Mouse (Mus musculus) embryonic facial prominence, embryonic 12.5 days (tissue): ENCODE results near the gene Tmem91. TPM values are rescaled to one million over a fixed set of nuclear protein-coding genes. Genes with fewer than 3 reads are reported as not detected.

Experiments
- ATAC-seq: fragments of 200-750 bp; cut with Nextera tagmentation; 2 replicates; pipeline ENCODE4 v1.8.0; 2017; ENCODE audit not compliant: insufficient number of reproducible peaks, insufficient read depth, low FRiP score, low TSS enrichment
- H3K27ac ChIP-seq: fragments of 300-500 bp; sonication (generic); 2 replicates; pipeline ENCODE4 v1.5.1; 2016; ENCODE audit warnings: mild to moderate bottlenecking
- H3K27me3 ChIP-seq: fragments of 300-500 bp; sonication (generic); 2 replicates; pipeline ENCODE4 v1.6.1; 2016; ENCODE audit warnings: mild to moderate bottlenecking, moderate library complexity
- H3K36me3 ChIP-seq: fragments of 300-500 bp; sonication (generic); 2 replicates; pipeline ENCODE4 v1.6.1; 2016; ENCODE audit warnings: mild to moderate bottlenecking
- H3K4me1 ChIP-seq: fragments of 300-500 bp; sonication (generic); 2 replicates; pipeline ENCODE4 v1.6.1; 2016
- H3K4me2 ChIP-seq: fragments of 300-500 bp; sonication (generic); replicated peaks from 2 replicates; pipeline ENCODE4 v1.6.1; 2016; ENCODE audit warnings: mild to moderate bottlenecking, moderate library complexity
- H3K4me3 ChIP-seq: fragments of 300-500 bp; sonication (generic); 2 replicates; pipeline ENCODE4 v1.5.1; 2016; ENCODE audit warnings: mild to moderate bottlenecking
- H3K9ac ChIP-seq: fragments of 300-500 bp; sonication (generic); 2 replicates; pipeline ENCODE4 v1.6.1; 2016; ENCODE audit warnings: mild to moderate bottlenecking, moderate library complexity
- H3K9me3 ChIP-seq: fragments of 300-500 bp; sonication (generic); 2 replicates; pipeline ENCODE4 v1.6.1; 2016; ENCODE audit warnings: mild to moderate bottlenecking, moderate library complexity
- WGBS: fragments of 180-500 bp; shearing (Covaris S2); methylation state at CpG from one replicate; pipeline ENCODE4 v1.1.7; 2016; 5-methylcytosine and 5-hydroxymethylcytosine counted together
- polyA plus RNA-seq: library from polyadenylated mRNA; unstranded; fragments of >200 nt; fragmentation: Nextera tagmentation; extraction: Ambion mirVana; gene quantifications from 2 replicates; pipeline ENCODE4 v1.2.1, GENCODE M21; 2016

Tmem91 gene
- polyA plus RNA-seq, 1 experiment from 2014 or later = 3.7 TPM

DNA sequence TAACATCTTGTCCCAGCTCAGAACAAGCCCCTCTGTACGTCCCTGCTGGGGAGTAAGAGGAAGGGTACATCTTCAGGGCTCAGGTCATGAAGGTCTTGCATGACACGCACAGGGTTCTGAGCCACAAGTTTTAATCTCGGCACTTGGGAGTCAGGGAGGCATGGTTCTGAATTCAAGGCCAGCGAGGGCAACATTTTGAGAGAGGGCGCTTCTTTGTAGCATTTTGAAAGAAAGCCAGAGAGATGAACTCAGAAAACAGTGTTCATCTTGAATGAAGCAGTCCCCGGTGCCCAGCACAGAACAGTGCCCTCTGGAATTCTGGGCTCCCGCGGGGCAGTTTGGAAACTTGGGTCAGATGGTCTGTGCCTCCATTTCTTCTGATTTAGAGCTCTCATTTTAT is 8.6 kb downstream of the Tmem91 start:
- WGBS = 91% methylated on average over 8 of the region's 8 CpGs
- H3K4me2 ChIP-seq = no peak overlapping the region
- H3K9me3 ChIP-seq = no peaks in the 10 kb centered on the region
- peaks cover 57% of the 10 kb centered on the region for H3K36me3 ChIP-seq
- no peaks in the 10 kb centered on the region for H3K27me3 ChIP-seq
- ATAC-seq = no peak
- H3K4me3 ChIP-seq = no peak overlapping the region
- H3K27ac ChIP-seq = no peak overlapping the region
- H3K4me1 ChIP-seq = no peaks in the 10 kb centered on the region
- no peak overlapping the region for H3K9ac ChIP-seq

DNA sequence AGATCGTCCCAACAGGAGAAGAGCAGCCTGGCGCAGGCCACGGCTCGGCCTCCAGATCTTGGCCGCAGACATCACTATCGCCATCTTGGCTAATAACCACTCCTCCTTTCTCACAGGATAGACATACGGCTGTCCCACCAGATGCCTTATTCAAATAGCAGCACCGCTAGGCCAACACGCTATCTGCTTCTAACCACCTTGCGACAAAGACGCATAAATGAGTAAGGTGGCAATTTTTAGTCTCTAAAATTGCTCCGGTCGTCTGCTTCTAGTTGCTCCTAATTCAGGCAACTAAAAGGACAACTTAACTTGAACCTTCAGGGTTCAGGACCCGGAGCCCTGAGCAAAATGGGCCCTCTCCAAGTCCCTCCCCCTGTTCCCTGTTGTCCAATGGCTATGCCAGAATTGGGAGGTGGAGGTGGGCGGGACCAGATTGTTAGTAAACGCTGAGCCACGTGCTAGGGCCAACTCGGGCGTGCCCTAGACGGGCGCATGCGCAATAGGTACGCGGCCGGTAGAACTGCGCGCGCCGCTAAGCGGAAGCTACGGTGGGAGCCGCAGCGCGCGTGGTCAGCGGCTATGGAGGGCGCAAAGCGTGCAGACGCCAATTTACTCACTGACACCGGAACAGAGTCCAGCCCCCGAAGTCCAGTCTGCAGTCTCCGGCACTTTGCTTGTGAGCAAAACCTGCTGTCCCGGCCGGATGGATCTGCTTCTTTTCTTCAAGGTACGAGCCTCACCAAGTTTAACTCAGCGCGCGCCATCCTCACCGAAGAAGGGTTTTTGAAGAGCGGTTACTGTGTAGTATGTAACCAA is 16.1 kb downstream of the Tmem91 start, which contains the start of the genes Bckdha and Exosc5:
Gene Bckdha, minus strand, starts transcription at position 325 of the 816 bp plus-strand sequence.
Gene Exosc5, plus strand, starts transcription at position 508 of the 816 bp plus-strand sequence.
- Histone ChIP-seq H3K27ac (0 out of 2 replicates have a peak within 1 kb of the TSS, but pooled peaks have one; percentile 12), H3K4me3 (peak within 1 kb of the TSS; percentile 59), H3K4me2 (peak within 1 kb of the TSS; percentile 81), H3K9ac (peak within 1 kb of the TSS; percentile 65), H3K36me3 (peaks cover 12% of the 10 kb centered on the region), H3K27me3 (no peaks in the 10 kb centered on the region), H3K4me1 (peaks cover 24% of the 10 kb centered on the region), H3K9me3 (no peaks in the 10 kb centered on the region)
- WGBS = under 1% methylated on average over 50 of the region's 50 CpGs
- peak; percentile 96 for ATAC-seq

DNA sequence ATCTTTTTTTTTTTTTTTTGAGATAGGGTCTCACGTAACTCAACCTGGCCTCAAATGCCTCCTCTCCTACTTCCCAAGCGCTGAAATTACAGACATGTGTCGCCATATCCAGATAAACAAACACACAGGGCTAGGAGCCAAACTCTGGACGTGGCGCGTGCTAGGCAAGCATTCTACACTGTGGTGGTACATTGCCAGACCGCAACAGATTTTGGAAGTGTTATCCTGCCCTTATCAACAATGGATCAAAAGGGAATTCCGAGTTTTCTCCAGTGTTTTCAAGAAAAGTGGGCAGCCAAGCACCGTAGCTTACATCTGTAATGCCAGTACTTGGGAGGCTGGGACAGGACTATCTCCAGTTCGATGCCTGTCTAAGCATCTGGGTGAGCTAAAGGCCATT is 17.2 kb downstream of the Tmem91 start:
- Histone ChIP-seq H3K9me3 (no peaks in the 10 kb centered on the region), H3K4me3 (peak overlapping the region; percentile 59), H3K36me3 (peaks cover 4% of the 10 kb centered on the region; the same call in 1 of the 2 replicates), H3K9ac (peak overlapping the region; percentile 65), H3K27me3 (no peaks in the 10 kb centered on the region), H3K4me1 (peaks cover 24% of the 10 kb centered on the region), H3K4me2 (peak overlapping the region; percentile 81), H3K27ac (no peak overlapping the region)
- 37% methylated on average over 10 of the region's 10 CpGs for WGBS
- no peak for ATAC-seq

DNA sequence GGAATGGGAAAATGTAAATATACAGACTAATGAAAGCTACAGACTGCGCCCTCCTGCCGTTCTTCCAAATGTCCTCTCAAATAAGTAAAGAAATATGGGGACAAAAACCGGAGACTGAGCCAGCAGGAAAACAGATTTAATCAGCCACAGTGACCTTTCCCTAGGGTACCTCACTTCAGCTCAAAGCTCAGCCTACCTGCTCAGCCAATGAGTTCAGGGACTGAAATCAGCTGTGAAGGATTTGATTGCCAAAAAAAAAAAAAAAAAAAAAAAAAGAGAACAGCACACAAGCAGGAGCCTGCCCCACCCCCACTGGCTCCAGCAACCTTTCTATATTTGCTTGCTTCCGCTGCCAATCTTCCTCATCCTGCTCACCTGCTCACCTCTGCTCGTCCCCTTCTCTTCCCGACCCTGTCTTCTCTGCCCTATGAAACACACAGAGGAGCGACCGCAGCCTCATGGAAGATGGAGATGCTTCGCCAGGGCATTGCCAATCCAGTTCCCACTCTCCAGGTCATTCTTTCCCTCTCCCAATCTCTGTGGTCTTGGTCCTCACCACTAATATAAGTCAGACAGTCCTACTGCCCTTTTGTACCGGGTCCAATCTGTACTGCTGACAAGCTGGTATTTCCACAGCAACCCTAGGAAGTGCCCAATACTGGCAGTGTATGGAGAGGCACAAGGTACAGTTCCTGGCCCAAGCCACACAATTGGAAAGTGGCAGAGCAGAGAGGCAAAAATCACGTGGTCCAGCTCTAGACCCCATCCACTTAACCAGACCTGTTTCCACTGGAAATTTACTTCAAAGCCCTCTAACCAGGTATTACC is 19.2 kb downstream of the Tmem91 start:
- no peak overlapping the region for H3K4me3 ChIP-seq
- H3K4me1 ChIP-seq = peaks cover 24% of the 10 kb centered on the region
- no peaks in the 10 kb centered on the region for H3K36me3 ChIP-seq
- no peak overlapping the region for H3K27ac ChIP-seq
- 72% methylated on average over 11 of the region's 11 CpGs for WGBS
- no peaks in the 10 kb centered on the region for H3K27me3 ChIP-seq
- H3K4me2 ChIP-seq = no peak overlapping the region
- no peak for ATAC-seq
- H3K9ac ChIP-seq = no peak overlapping the region
- no peaks in the 10 kb centered on the region for H3K9me3 ChIP-seq

DNA sequence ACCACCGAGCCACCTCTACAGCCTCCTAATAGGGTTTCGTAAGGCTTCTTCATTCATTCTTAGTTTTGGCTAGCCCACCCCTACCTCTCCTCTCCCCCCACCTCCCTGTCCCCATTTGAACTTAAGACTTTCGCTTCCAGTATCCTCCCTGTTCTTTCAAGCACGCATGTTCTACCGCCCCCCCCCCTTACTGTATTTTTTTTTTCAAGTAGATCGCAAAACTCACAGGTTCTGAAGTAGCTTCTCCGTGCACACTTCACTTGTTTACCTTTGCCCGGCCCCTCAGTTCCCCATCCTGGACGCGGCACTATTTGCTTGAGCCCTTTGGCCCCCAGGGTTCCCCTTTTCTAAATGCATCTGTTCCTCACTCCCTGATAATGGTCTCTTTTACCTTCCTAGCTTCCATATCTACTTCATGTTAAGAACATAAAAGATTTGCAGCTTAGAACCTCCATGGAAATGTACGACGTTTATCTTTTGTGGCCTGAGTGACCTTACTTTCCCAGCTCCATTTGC is 22.7 kb downstream of the Tmem91 start:
- H3K9me3 ChIP-seq = no peaks in the 10 kb centered on the region
- no peak overlapping the region for H3K4me3 ChIP-seq
- no peak overlapping the region for H3K9ac ChIP-seq
- ATAC-seq = no peak
- no peaks in the 10 kb centered on the region for H3K36me3 ChIP-seq
- no peak overlapping the region for H3K4me2 ChIP-seq
- WGBS = 88% methylated on average over 12 of the region's 12 CpGs
- H3K4me1 ChIP-seq = peaks cover 10% of the 10 kb centered on the region; the same call in 1 of the 2 replicates
- no peak overlapping the region for H3K27ac ChIP-seq
- no peaks in the 10 kb centered on the region for H3K27me3 ChIP-seq

DNA sequence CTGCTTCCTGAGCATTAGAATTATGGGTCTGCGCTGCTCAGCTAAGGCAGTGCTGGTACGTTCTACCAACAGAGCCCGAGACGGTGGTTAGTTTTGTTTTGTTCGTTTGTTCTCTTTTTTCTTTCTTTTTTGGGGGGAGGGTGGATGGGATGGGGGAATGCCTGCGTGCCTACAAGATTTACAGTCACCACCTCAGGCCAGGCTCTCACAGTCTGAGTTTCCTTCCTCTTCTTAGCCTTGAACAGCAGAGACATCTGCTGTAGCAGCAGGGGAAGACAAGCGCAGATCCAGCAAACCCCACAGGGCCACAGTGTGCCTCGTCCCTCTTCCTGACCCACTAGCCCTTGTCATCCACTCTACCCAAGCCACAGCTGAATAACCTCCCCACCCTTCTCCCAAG is 23.7 kb downstream of the Tmem91 start:
- no peak for ATAC-seq
- 89% methylated on average over 8 of the region's 8 CpGs for WGBS
- no peaks in the 10 kb centered on the region for H3K4me1 ChIP-seq
- no peak overlapping the region for H3K4me2 ChIP-seq
- no peak overlapping the region for H3K27ac ChIP-seq
- no peaks in the 10 kb centered on the region for H3K27me3 ChIP-seq
- H3K9me3 ChIP-seq = no peaks in the 10 kb centered on the region
- H3K9ac ChIP-seq = no peak overlapping the region
- no peaks in the 10 kb centered on the region for H3K36me3 ChIP-seq
- H3K4me3 ChIP-seq = no peak overlapping the region

DNA sequence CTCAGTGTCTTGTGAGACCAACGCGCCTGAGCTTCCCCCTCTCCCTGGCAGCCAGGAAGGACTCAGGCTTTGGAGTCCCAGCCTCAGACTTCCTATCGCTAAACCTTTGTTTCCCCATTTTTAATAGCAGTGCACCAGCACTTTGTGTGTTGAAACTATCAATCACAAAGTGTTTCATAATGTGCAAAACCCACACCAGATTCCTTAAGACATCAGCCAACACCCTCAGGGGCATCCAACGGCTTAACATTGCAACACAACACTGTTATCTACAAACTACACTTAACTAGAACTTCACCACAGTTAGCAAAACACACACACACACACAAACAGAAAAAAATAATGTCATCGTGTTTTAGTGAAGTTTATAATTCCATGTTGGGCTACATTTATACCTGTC is 25.1 kb downstream of the Tmem91 start:
- 69% methylated on average over 5 of the region's 5 CpGs for WGBS
- Histone ChIP-seq H3K4me3 (no peak overlapping the region), H3K36me3 (peaks cover 6% of the 10 kb centered on the region; the same call in 1 of the 2 replicates), H3K4me2 (no peak overlapping the region), H3K9me3 (no peaks in the 10 kb centered on the region), H3K9ac (no peak overlapping the region), H3K27me3 (no peaks in the 10 kb centered on the region), H3K4me1 (no peaks in the 10 kb centered on the region), H3K27ac (no peak overlapping the region)
- ATAC-seq = no peak

DNA sequence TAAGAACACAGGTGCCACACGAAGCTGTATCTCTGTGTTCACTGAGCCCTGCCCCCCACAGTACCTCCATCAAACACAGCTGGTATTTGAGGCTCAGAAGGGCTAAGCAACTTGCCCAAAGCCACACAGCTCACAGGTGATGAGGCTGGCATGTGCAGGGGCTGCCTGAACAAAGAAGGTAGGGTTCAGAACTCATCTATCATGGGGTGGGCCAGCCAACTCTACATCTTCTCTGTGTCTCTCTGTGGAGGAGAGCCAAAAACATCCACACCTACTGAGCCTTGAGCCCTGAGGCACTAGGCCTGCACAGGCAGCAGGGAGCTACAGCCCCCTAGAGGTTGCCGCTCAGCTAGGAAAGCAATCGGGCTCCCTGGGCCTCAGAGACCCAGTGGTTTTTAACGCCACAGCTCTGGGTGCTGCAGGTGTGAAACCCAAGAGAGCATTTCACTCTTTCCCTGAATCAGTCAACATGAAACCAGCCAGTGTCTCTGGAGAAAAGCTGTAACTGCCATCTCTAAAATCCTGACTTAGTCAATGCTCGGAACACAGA is 27.3 kb downstream of the Tmem91 start:
- ATAC-seq = no peak
- 59% methylated on average over 5 of the region's 5 CpGs for WGBS

DNA sequence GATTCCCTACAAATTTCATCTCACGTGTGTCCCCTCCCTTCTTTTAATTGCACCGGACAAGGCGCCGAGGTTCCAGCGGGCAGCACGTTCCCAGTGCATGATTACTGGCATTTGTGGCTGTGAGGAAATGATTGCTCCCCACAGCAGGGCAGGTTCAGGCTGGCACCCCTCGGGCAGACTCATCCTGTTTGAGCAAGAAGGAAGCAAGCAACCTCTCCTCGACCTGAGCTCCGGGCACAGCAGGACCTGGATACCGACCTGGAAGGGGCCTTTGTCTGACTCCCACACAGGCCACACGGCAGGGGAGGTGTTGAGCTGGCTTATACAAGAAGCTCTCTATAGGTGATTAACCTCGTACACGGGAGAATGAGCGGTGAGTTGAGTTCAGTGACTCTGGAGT is 29.9 kb downstream of the Tmem91 start:
- WGBS = 55% methylated on average over 14 of the region's 14 CpGs
- no peak overlapping the region for H3K9ac ChIP-seq
- H3K9me3 ChIP-seq = no peaks in the 10 kb centered on the region
- H3K4me3 ChIP-seq = no peak overlapping the region
- H3K4me1 ChIP-seq = no peaks in the 10 kb centered on the region
- ATAC-seq = no peak
- no peaks in the 10 kb centered on the region for H3K27me3 ChIP-seq
- no peak overlapping the region for H3K4me2 ChIP-seq
- no peak overlapping the region for H3K27ac ChIP-seq
- H3K36me3 ChIP-seq = peaks cover 20% of the 10 kb centered on the region; the same call in 1 of the 2 replicates

More for the DNA sequence above, 27.3 kb downstream of the Tmem91 start:
- Histone ChIP-seq H3K4me3 (no peak overlapping the region), H3K4me1 (no peaks in the 10 kb centered on the region), H3K27ac (no peak overlapping the region), H3K9ac (no peak overlapping the region), H3K36me3 (peaks cover 9% of the 10 kb centered on the region; the same call in 1 of the 2 replicates), H3K4me2 (no peak overlapping the region), H3K9me3 (no peaks in the 10 kb centered on the region), H3K27me3 (no peaks in the 10 kb centered on the region)

DNA sequence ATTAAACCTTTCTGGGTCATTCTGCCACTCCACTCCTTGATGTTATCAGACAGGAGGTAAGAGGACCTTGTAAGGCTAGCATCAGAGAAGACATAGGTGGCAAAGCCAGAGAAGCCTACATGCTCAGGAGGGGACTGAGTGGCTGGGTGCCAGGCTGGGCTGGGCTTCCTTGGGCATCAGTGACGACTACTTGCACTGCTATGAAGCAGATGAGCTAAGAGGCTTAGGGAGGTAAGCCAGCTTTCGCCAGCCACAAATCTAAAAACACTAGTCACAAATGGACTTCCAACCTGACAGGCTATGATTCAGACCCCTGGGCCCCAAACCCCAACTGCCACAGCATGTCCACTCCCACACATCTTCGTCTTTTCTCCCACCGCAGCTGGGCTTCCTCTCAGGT is 30.3 kb downstream of the Tmem91 start:
- Histone ChIP-seq H3K36me3 (peaks cover 20% of the 10 kb centered on the region; the same call in 1 of the 2 replicates), H3K27ac (no peak overlapping the region), H3K9ac (no peak overlapping the region), H3K9me3 (no peaks in the 10 kb centered on the region), H3K4me2 (no peak overlapping the region), H3K27me3 (no peaks in the 10 kb centered on the region), H3K4me1 (no peaks in the 10 kb centered on the region), H3K4me3 (no peak overlapping the region)
- ATAC-seq = no peak
- 73% methylated on average over 4 of the region's 4 CpGs for WGBS

DNA sequence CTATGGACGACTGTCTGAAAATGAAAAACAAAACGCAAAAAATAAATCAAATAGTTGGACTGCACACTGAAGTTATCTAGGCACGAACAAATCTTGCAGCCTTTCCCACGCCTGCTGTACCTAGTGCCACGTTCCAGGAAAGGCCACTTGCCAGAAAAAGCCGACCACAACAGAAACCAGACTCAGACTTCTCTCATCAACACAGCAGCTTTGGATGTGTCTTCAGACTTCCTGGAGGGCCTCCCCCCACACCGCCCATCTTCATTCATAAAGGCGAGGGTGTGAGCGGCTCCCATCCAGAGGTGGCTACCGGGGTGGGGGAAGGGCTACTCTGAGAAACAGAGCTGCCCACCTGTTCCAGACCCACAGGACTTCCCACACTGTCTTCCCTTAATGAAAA is 30.8 kb downstream of the Tmem91 start:
- Histone ChIP-seq H3K9me3 (no peaks in the 10 kb centered on the region), H3K36me3 (peaks cover 21% of the 10 kb centered on the region; the same call in 1 of the 2 replicates), H3K4me1 (no peaks in the 10 kb centered on the region), H3K27ac (no peak overlapping the region), H3K9ac (no peak overlapping the region), H3K27me3 (no peaks in the 10 kb centered on the region), H3K4me2 (no peak overlapping the region), H3K4me3 (no peak overlapping the region)
- WGBS = 80% methylated on average over 10 of the region's 10 CpGs
- no peak for ATAC-seq
